Mouse (Mus musculus) left cerebral cortex, adult 18-20 months (tissue): ENCODE results near the gene Gm11009. TPM values are rescaled to one million over a fixed set of nuclear protein-coding genes. Genes with fewer than 3 reads are reported as not detected.
"Not testable (repeated sequence)": the region's sequence is repeated elsewhere in the genome, so short reads cannot be mapped to it uniquely, and the experiment has no call there.

Experiments
- DNase-seq, 2 experiments: peaks; one replicate each; pipeline ENCODE4 v3.0.0; 2021 to 2022; ENCODE audit warnings: low spot score in 2 of 2, mixed read lengths in 1 of 2
- long read RNA-seq, 2 experiments: library from polyadenylated mRNA; stranded (forward); transcript quantifications; one replicate each; pipeline ENCODE4 v2.0.0; 2021
- total RNA-seq, 2 experiments: library from RNA; stranded (reverse); gene quantifications; 2 replicates each; pipeline ENCODE4 v1.2.3; 2021

Gene Gm11009
- not detected for total RNA-seq
- long read RNA-seq, experiment 1 = 0 reads
- long read RNA-seq, experiment 2 = 0 reads

DNA sequence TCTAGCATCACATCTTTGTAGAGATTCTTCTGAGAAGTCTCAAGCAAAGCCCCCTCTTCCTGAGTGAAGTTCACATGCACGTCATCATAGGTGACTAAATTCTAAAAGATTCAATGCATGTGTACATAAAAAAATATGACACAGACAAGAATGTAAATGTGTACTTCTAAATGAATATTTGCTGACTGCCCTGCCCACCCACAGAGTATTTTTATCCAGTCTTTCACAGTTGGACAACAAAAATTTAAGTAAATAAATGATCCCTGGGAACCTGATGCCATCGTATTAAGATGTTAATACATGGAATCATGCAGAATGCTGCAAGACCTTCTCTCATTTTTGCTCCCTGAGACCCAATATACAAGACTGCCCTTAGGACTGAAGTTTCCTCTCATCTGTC lies at the start of gene Gm11009:
Gm11009 (minus strand) TSS at position 101 of the 400 bp plus-strand sequence.
- DNase-seq = not testable (repeated sequence)

Other genes with a start within 250 kb of the Gm11009 start
- gene Gm2004, start 169.7 kb downstream of the Gm11009 start, total RNA-seq = 10 to 100 TPM in 1 of 2 experiments, 1 to 10 TPM in 1; 7.1 to 16.4 TPM
- gene 2210418O10Rik, start 92.9 kb downstream of the Gm11009 start, total RNA-seq = 1 to 10 TPM; 2.9 to 7.6 TPM
- gene Gm14435, start 104.1 kb upstream of the Gm11009 start, total RNA-seq = 10 to 100 TPM; 17.7 to 23.5 TPM
- not detected for gene Gm14434, start 167.3 kb upstream of the Gm11009 start, total RNA-seq
- not detected for gene Zfp967, start 201.6 kb upstream of the Gm11009 start, total RNA-seq